Mouse (Mus musculus) bone marrow macrophage, adult 2 months (primary cell): ENCODE results near the gene Gm10073. TPM values are rescaled to one million over a fixed set of nuclear protein-coding genes. Genes with fewer than 3 reads are reported as not detected.
A peak's percentile ranks its signal among the peaks of the same experiment; 100 is the strongest.
"Not testable (repeated sequence)": the region's sequence is repeated elsewhere in the genome, so short reads cannot be mapped to it uniquely, and the experiment has no call there.

ENCODE experiments used
- H3K27ac ChIP-seq: 2 replicates; pipeline ENCODE4 v1.5.1; 2012; ENCODE audit warnings: low read depth, low read length; ENCODE audit not compliant: insufficient read depth
- H3K4me1 ChIP-seq: 2 replicates; pipeline ENCODE4 v1.6.1; 2012; ENCODE audit warnings: low read length; ENCODE audit not compliant: control insufficient read depth, insufficient read depth
- H3K4me3 ChIP-seq: 2 replicates; pipeline ENCODE4 v1.5.1; 2012; ENCODE audit warnings: mild to moderate bottlenecking, low read length, moderate library complexity; ENCODE audit not compliant: insufficient read depth
- CTCF ChIP-seq: IDR thresholded peaks from 2 replicates; pipeline ENCODE4 v1.5.1; 2012; ENCODE audit warnings: low read depth, mild to moderate bottlenecking, low read length, moderate library complexity
- POLR2A ChIP-seq: IDR thresholded peaks from 2 replicates; pipeline ENCODE4 v1.6.1; 2012; ENCODE audit warnings: mild to moderate bottlenecking, low read depth, low read length, borderline replicate concordance
- polyA plus RNA-seq: library from polyadenylated mRNA; stranded (reverse); fragments of >200 nt; gene quantifications from 2 replicates; pipeline ENCODE4 v1.2.4, GENCODE M21; 2012; ENCODE audit not compliant: missing spikeins, insufficient read depth, insufficient read length

Gm10073 gene
- polyA plus RNA-seq, 1 experiment = 99.5 TPM

GRCm38 (mm10) chr8:106612047-106612446 is 38.8 kb upstream of the Gm10073 start:
- H3K27ac ChIP-seq = peak overlapping the region; percentile 43
- peaks cover 22% of the 10 kb centered on the region for H3K4me1 ChIP-seq
- H3K4me3 ChIP-seq = no peak overlapping the region
- TF ChIP-seq CTCF (no peak), POLR2A (no peak)

- TF ChIP-seq CTCF = no peak
- no peak for TF ChIP-seq POLR2A
- Histone ChIP-seq H3K4me1 (peaks cover 22% of the 10 kb centered on the region), H3K4me3 (no peak overlapping the region), H3K27ac (peak overlapping the region; percentile 47)
Measured at GRCm38 (mm10) chr8:106610958-106611640, 37.8 kb upstream of the Gm10073 start.

- Histone ChIP-seq H3K4me3 (no peak overlapping the region), H3K4me1 (peaks cover 22% of the 10 kb centered on the region), H3K27ac (no peak overlapping the region)
- TF ChIP-seq CTCF (no peak), POLR2A (no peak)
Measured at GRCm38 (mm10) chr8:106609076-106609903, 36.0 kb upstream of the Gm10073 start.

GRCm38 (mm10) chr8:106608425-106608824 is 35.2 kb upstream of the Gm10073 start:
- no peak for TF ChIP-seq CTCF
- no peak for TF ChIP-seq POLR2A
- Histone ChIP-seq H3K27ac (no peak overlapping the region), H3K4me3 (no peak overlapping the region), H3K4me1 (peaks cover 25% of the 10 kb centered on the region)

GRCm38 (mm10) chr8:106607783-106608182 is 34.5 kb upstream of the Gm10073 start:
- not testable (repeated sequence) for H3K27ac ChIP-seq, H3K4me3 ChIP-seq
- H3K4me1 ChIP-seq = peaks cover 24% of the 10 kb centered on the region

GRCm38 (mm10) chr8:106606601-106607145 is 33.4 kb upstream of the Gm10073 start:
- no peak overlapping the region for H3K27ac ChIP-seq
- TF ChIP-seq POLR2A (no peak), CTCF (no peak)
- peaks cover 16% of the 10 kb centered on the region for H3K4me1 ChIP-seq
- H3K4me3 ChIP-seq = no peak overlapping the region

GRCm38 (mm10) chr8:106606121-106606520 is 32.9 kb upstream of the Gm10073 start:
- H3K4me3 ChIP-seq = no peak overlapping the region
- TF ChIP-seq CTCF (no peak), POLR2A (no peak)
- peaks cover 13% of the 10 kb centered on the region for H3K4me1 ChIP-seq
- no peak overlapping the region for H3K27ac ChIP-seq

GRCm38 (mm10) chr8:106605657-106606056 is 32.4 kb upstream of the Gm10073 start:
- Histone ChIP-seq H3K27ac (no peak overlapping the region), H3K4me3 (no peak overlapping the region), H3K4me1 (peaks cover 11% of the 10 kb centered on the region)
- TF ChIP-seq CTCF = no peak
- TF ChIP-seq POLR2A = no peak

- TF ChIP-seq CTCF = no peak
- peak overlapping the region; percentile 48 for H3K4me3 ChIP-seq
- H3K27ac ChIP-seq = no peak overlapping the region
- peaks cover 6% of the 10 kb centered on the region; the same call in 1 of the 2 replicates for H3K4me1 ChIP-seq
Measured at GRCm38 (mm10) chr8:106603933-106604332, 30.7 kb upstream of the Gm10073 start.
